Comparison of ENCODE assay signal across 8 mouse cellular contexts in the genomic region with DNA sequence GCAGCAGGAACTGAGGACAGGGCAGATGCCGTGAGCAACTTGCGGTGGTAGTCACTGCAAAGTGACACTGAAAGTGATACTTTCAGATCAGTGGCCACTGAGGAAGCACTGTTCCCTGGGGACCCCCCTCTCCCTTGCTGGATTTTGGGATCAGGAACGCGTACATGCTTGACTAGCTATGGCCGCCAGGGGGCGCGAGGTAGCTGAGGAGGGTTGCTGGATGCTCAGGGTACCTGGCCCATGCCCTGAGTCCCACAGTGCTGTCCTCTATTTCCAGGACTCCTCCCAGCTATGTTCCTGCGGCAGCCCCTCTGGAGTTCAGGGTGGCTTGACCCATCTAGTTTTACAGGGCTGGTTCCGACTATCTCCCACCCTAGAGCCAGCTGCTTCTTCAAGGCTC. TPM values are rescaled to one million over a fixed set of nuclear protein-coding genes. Genes with fewer than 3 reads are reported as not detected.
DNase-seq lines count a peak whose midpoint lies in the region; ATAC-seq and TF ChIP-seq lines count a peak whose summit lies in the region.

No protein-coding gene starts in this region.

- peaks cover under 1% of the 10 kb centered on the region for H3K36me3 ChIP-seq in C2C12 (ENCODE audit: control insufficient read depth, insufficient read depth)
- no peaks in the 10 kb centered on the region for H3K36me3 ChIP-seq in embryonic facial prominence, embryonic 11.5 days (replicated peaks; ENCODE audit: control insufficient read depth, insufficient read depth, low read depth, low read length)
- no peaks in the 10 kb centered on the region for H3K36me3 ChIP-seq in liver, embryonic 13.5 days
- H3K36me3 ChIP-seq in neural tube, embryonic 13.5 days, result peaks cover 17% of the 10 kb centered on the region
- H3K36me3 ChIP-seq in stomach, postnatal 0 days (ENCODE audit: control insufficient read depth, insufficient read depth, low read length), result no peaks in the 10 kb centered on the region

- peak; percentile 87 for TF ChIP-seq CTCF in C2C12 (IDR thresholded peaks at IDR 0.05; ENCODE audit: control insufficient read depth, insufficient read depth, insufficient read length)
- TF ChIP-seq CTCF in stomach, postnatal 0 days (IDR thresholded peaks at IDR 0.05; ENCODE audit: low read depth), result peak; percentile 92

- DNase-seq in adrenal gland, postnatal 36 days, result peak; percentile 79 to 88
- peak; percentile 83 for DNase-seq in embryonic facial prominence, embryonic 11.5 days (ENCODE audit: low spot score)
- peak; percentile 77 for DNase-seq in heart, adult 8-10 months (ENCODE audit: low spot score)
- DNase-seq in kidney, adult 8-10 months, result peak; percentile 27 to 60
- DNase-seq in liver, embryonic 13.5 days, result peak; percentile 38
- peak; percentile 82 for DNase-seq in stomach, postnatal 0 days (ENCODE audit: low spot score)

- peak; percentile 62; the same call in 1 of the 2 replicates for ATAC-seq in embryonic facial prominence, embryonic 11.5 days (replicated peaks; ENCODE audit: insufficient number of reproducible peaks, low FRiP score, low TSS enrichment, low read depth)
- no peak for ATAC-seq in liver, embryonic 13.5 days (ENCODE audit: low read depth)
- ATAC-seq in neural tube, embryonic 13.5 days (ENCODE audit: low read depth), result 0 out of 2 replicates have a peak, but pooled peaks have one; percentile 34
- ATAC-seq in stomach, postnatal 0 days (ENCODE audit: low FRiP score, low TSS enrichment), result peak; percentile 66

- 10% methylated on average over 9 of the region's 9 CpGs for WGBS in embryonic facial prominence, embryonic 11.5 days
- WGBS in liver, embryonic 13.5 days (ENCODE audit: insufficient replicate concordance), result 20% methylated on average over 9 of the region's 9 CpGs
- 9% methylated on average over 9 of the region's 9 CpGs for WGBS in neural tube, embryonic 13.5 days
- WGBS in stomach, postnatal 0 days, result 13% methylated on average over 9 of the region's 9 CpGs

- H3K27ac ChIP-seq in embryonic facial prominence, embryonic 11.5 days (replicated peaks; ENCODE audit: low read depth, low read length), result no peak overlapping the region
- no peak overlapping the region for H3K27ac ChIP-seq in liver, embryonic 13.5 days
- H3K27ac ChIP-seq in neural tube, embryonic 13.5 days (replicated peaks), result no peak overlapping the region
- no peak overlapping the region for H3K27ac ChIP-seq in stomach, postnatal 0 days (replicated peaks)

- no peak overlapping the region for H3K4me3 ChIP-seq in C2C12 (ENCODE audit: insufficient read depth, poor library complexity, severe bottlenecking)
- H3K4me3 ChIP-seq in embryonic facial prominence, embryonic 11.5 days (ENCODE audit: low read depth, low read length), result no peak overlapping the region
- no peak overlapping the region for H3K4me3 ChIP-seq in liver, embryonic 13.5 days (replicated peaks)
- no peak overlapping the region for H3K4me3 ChIP-seq in neural tube, embryonic 13.5 days
- H3K4me3 ChIP-seq in stomach, postnatal 0 days (ENCODE audit: low read depth, low read length), result no peak overlapping the region

- no peaks in the 10 kb centered on the region for H3K79me3 ChIP-seq in C2C12 (ENCODE audit: low read depth)

- no peak for TF ChIP-seq EP300 in stomach, postnatal 0 days (optimal IDR thresholded peaks at IDR 0.05)

- no peaks in the 10 kb centered on the region for H3K9me3 ChIP-seq in embryonic facial prominence, embryonic 11.5 days (replicated peaks; ENCODE audit: control insufficient read depth, low read length)
- H3K9me3 ChIP-seq in liver, embryonic 13.5 days (replicated peaks), result no peaks in the 10 kb centered on the region
- H3K9me3 ChIP-seq in neural tube, embryonic 13.5 days, result no peaks in the 10 kb centered on the region; the same call in 1 of the 2 replicates
- no peaks in the 10 kb centered on the region for H3K9me3 ChIP-seq in stomach, postnatal 0 days (ENCODE audit: control insufficient read depth, low read length)

- no peaks in the 10 kb centered on the region for H3K79me2 ChIP-seq in C2C12 (ENCODE audit: control insufficient read depth, insufficient read depth)

- H3K4me1 ChIP-seq in embryonic facial prominence, embryonic 11.5 days (ENCODE audit: control insufficient read depth, insufficient read depth, low read length), result no peaks in the 10 kb centered on the region
- H3K4me1 ChIP-seq in liver, embryonic 13.5 days (replicated peaks), result no peaks in the 10 kb centered on the region
- no peaks in the 10 kb centered on the region for H3K4me1 ChIP-seq in neural tube, embryonic 13.5 days (replicated peaks)
- H3K4me1 ChIP-seq in stomach, postnatal 0 days (replicated peaks; ENCODE audit: control insufficient read depth, insufficient read depth), result no peaks in the 10 kb centered on the region

- H3K27me3 ChIP-seq in C2C12 (ENCODE audit: control insufficient read depth, insufficient read depth, insufficient read length), result no peaks in the 10 kb centered on the region
- no peaks in the 10 kb centered on the region for H3K27me3 ChIP-seq in embryonic facial prominence, embryonic 11.5 days (ENCODE audit: control insufficient read depth, insufficient read depth, low read length)
- no peaks in the 10 kb centered on the region for H3K27me3 ChIP-seq in liver, embryonic 13.5 days
- H3K27me3 ChIP-seq in neural tube, embryonic 13.5 days, result no peaks in the 10 kb centered on the region
- no peaks in the 10 kb centered on the region for H3K27me3 ChIP-seq in stomach, postnatal 0 days (ENCODE audit: control insufficient read depth, insufficient read depth, low read length)

- no peak overlapping the region for H3ac ChIP-seq in C2C12 (ENCODE audit: control insufficient read depth, insufficient read length, low read depth)

- H3K9ac ChIP-seq in embryonic facial prominence, embryonic 11.5 days (replicated peaks; ENCODE audit: low read length), result no peak overlapping the region
- H3K9ac ChIP-seq in liver, embryonic 13.5 days, result no peak overlapping the region
- no peak overlapping the region for H3K9ac ChIP-seq in neural tube, embryonic 13.5 days
- H3K9ac ChIP-seq in stomach, postnatal 0 days (ENCODE audit: low read length), result no peak overlapping the region

- no peak overlapping the region for H3K4me2 ChIP-seq in embryonic facial prominence, embryonic 11.5 days (ENCODE audit: low read depth, low read length)
- H3K4me2 ChIP-seq in liver, embryonic 13.5 days, result no peak overlapping the region
- no peak overlapping the region for H3K4me2 ChIP-seq in neural tube, embryonic 13.5 days
- H3K4me2 ChIP-seq in stomach, postnatal 0 days (replicated peaks; ENCODE audit: low read depth), result no peak overlapping the region

TF ChIP-seq in C2C12, 6 proteins besides CTCF, POLR2A, EP300 and RAD21:
- TF ChIP-seq USF1 (IDR thresholded peaks at IDR 0.05; ENCODE audit: low read depth), result no peak
- no peak for TF ChIP-seq MYOD1 (IDR thresholded peaks at IDR 0.05; ENCODE audit: control insufficient read depth, insufficient read length, low read depth)
- no peak for TF ChIP-seq MYOG (IDR thresholded peaks at IDR 0.05; ENCODE audit: control insufficient read depth, extremely low read depth, insufficient read length)
- no peak for TF ChIP-seq CEBPB (IDR thresholded peaks at IDR 0.05; ENCODE audit: low read depth)
- no peak for TF ChIP-seq MAX (IDR thresholded peaks at IDR 0.05)

RNA-seq across cellular contexts. Expression of gene Scml4, which starts 17.8 kb away (rescaled TPM):
- 2.3 TPM for polyA plus RNA-seq in C2C12 (2012; fragmentation: generic; extraction: Trizol)
- 1 to 10 TPM; 2.4 to 4.1 TPM for total RNA-seq in adrenal gland, postnatal 36 days (2021)
- polyA plus RNA-seq in embryonic facial prominence, embryonic 11.5 days (2014; fragmentation: Nextera tagmentation; extraction: Ambion mirVana), result 0.40 and 0.49 TPM in 2 replicates
- 1 to 10 TPM in 1 of 4 experiments, under 1 TPM in 3; 0.69 to 1.9 (median 0.80) TPM for total RNA-seq in heart, adult 8-10 months (2022)
- polyA plus RNA-seq in liver, embryonic 13.5 days (2015; fragmentation: Nextera tagmentation; extraction: Ambion mirVana), result 0.19 and 0.20 TPM in 2 replicates
- 4.8 and 4.9 TPM in 2 replicates for polyA plus RNA-seq in neural tube, embryonic 13.5 days (2015; fragmentation: Nextera tagmentation; extraction: Ambion mirVana)
- polyA plus RNA-seq in stomach, postnatal 0 days (2015; fragmentation: Nextera tagmentation; extraction: Ambion mirVana), result 5.1 and 5.4 TPM in 2 replicates
